In genomic region chr1:16023136-16023535, GRCm38 (mm10) we compare ENCODE assay signal across 18 mouse cellular contexts.
"Had no signal": no experiment of that assay in that cellular context is flagged by ENCODE, and none has a peak within 500 bp of the region (broad histone marks: within the 10 kb centered on the region; RNA-seq: fewer than 3 reads in every experiment).

No protein-coding gene starts in this region.

- H3K4me2 ChIP-seq: liver, embryonic 13.5 days; midbrain, embryonic 11.5 days; neural tube, embryonic 12.5 days; neural tube, embryonic 15.5 days had no signal

- DNase-seq: kidney, adult 18-20 months; kidney, postnatal 10 days; kidney, postnatal 36 days; layer of hippocampus, postnatal 36 days; liver, embryonic 13.5 days; lung, adult 2 months; lung, postnatal 14 days; lung, postnatal 4 days; midbrain, embryonic 14.5 days; right cerebral cortex, adult 18-20 months; right cerebral cortex, postnatal 14 days; right cerebral cortex, postnatal 4 days; thymus, postnatal 36 days had no signal

- H3K27ac ChIP-seq: left cerebral cortex, adult 2 months; liver, embryonic 13.5 days; neural tube, embryonic 12.5 days; neural tube, embryonic 15.5 days; stomach, postnatal 0 days had no signal

- H3K36me3 ChIP-seq: liver, embryonic 13.5 days; neural tube, embryonic 12.5 days; neural tube, embryonic 15.5 days had no signal

- H3K9ac ChIP-seq: liver, embryonic 13.5 days; neural tube, embryonic 12.5 days; neural tube, embryonic 15.5 days had no signal

- H3K4me3 ChIP-seq: left cerebral cortex, adult 2 months; liver, embryonic 13.5 days; neural tube, embryonic 12.5 days; neural tube, embryonic 15.5 days had no signal

- H3K4me1 ChIP-seq: liver, embryonic 13.5 days; neural tube, embryonic 12.5 days; neural tube, embryonic 15.5 days had no signal

- H3K9me3 ChIP-seq: liver, embryonic 13.5 days; neural tube, embryonic 12.5 days; neural tube, embryonic 15.5 days had no signal

- H3K27me3 ChIP-seq: liver, embryonic 13.5 days; neural tube, embryonic 12.5 days; neural tube, embryonic 15.5 days had no signal
